Mouse (Mus musculus) neural tube, embryonic 15.5 days (tissue): ENCODE results near the gene Ebf4. TPM values are rescaled to one million over a fixed set of nuclear protein-coding genes. Genes with fewer than 3 reads are reported as not detected.

Experiments
- ATAC-seq: fragments of 200-750 bp; cut with Nextera tagmentation; 2 replicates; pipeline ENCODE4 v1.8.0; 2017; ENCODE audit warnings: mild to moderate bottlenecking, moderate TSS enrichment, moderate library complexity; ENCODE audit not compliant: low FRiP score
- H3K27ac ChIP-seq: fragments of 300-500 bp; sonication (generic); replicated peaks from 2 replicates; pipeline ENCODE4 v1.5.1; 2015; ENCODE audit warnings: mild to moderate bottlenecking, inconsistent platforms
- H3K27me3 ChIP-seq: fragments of 300-500 bp; sonication (generic); replicated peaks from 2 replicates; pipeline ENCODE4 v1.6.1; 2015; ENCODE audit warnings: inconsistent platforms
- H3K36me3 ChIP-seq: fragments of 300-500 bp; sonication (generic); 2 replicates; pipeline ENCODE4 v1.6.1; 2015; ENCODE audit warnings: inconsistent platforms
- H3K4me1 ChIP-seq: fragments of 300-500 bp; sonication (generic); 2 replicates; pipeline ENCODE4 v1.6.1; 2015; ENCODE audit warnings: inconsistent platforms
- H3K4me2 ChIP-seq: fragments of 300-500 bp; sonication (generic); 2 replicates; pipeline ENCODE4 v1.6.1; 2015; ENCODE audit warnings: inconsistent platforms, mild to moderate bottlenecking, moderate library complexity
- H3K4me3 ChIP-seq: fragments of 300-500 bp; sonication (generic); replicated peaks from 2 replicates; pipeline ENCODE4 v1.5.1; 2015; ENCODE audit warnings: mild to moderate bottlenecking, inconsistent platforms
- H3K9ac ChIP-seq: fragments of 300-500 bp; sonication (generic); replicated peaks from 2 replicates; pipeline ENCODE4 v1.6.1; 2015; ENCODE audit warnings: mild to moderate bottlenecking, inconsistent platforms
- H3K9me3 ChIP-seq: fragments of 300-500 bp; sonication (generic); replicated peaks from 2 replicates; pipeline ENCODE4 v1.6.1; 2016; ENCODE audit warnings: inconsistent platforms
- WGBS: fragments of 180-500 bp; shearing (Covaris S2); methylation state at CpG from one replicate; pipeline ENCODE4 v1.1.7; 2015; ENCODE audit warnings: mixed read lengths; 5-methylcytosine and 5-hydroxymethylcytosine counted together
- polyA plus RNA-seq: library from polyadenylated mRNA; unstranded; fragments of >200 nt; fragmentation: Nextera tagmentation; extraction: Ambion mirVana; gene quantifications from 2 replicates; pipeline ENCODE4 v1.2.1, GENCODE M21; 2015

Gene Ebf4
- polyA plus RNA-seq, 1 experiment from 2014 or later = 7.8 TPM

DNA sequence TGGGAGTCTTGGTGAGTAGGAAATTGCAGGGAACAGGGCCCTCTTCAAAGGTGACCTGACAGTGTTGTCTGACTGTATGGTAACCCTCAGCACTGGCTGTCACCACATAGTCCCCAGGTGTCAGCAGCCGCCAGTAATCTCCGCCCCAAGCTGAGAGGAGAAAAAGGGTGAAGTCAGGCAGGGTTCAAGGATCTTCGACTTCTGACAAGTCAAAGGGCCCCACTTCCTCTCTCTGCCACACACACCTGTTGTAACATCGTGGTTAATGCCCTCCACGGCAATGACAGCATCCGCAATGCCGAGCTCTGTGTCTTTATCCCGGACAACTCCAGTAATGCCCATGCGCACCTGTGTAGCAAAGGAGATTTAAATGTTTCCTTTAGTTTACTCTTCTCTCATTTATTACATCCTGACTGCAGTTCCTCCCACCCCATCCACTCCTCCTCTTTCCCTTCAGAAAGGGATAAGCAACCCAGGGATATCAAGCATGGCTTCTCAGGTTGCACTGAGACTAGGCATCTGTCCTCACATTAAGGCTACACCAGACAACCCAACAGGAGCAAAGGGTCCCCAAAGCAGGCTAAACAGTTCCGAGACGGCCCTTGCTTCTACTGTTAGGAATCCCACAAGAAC lies 96.1 kb downstream of the Ebf4 start:
- ATAC-seq = no peak
- H3K9ac ChIP-seq = no peak overlapping the region
- no peak overlapping the region for H3K27ac ChIP-seq
- H3K4me2 ChIP-seq = no peak overlapping the region
- 86% methylated on average over 11 of the region's 11 CpGs for WGBS
- no peak overlapping the region for H3K4me3 ChIP-seq
- H3K4me1 ChIP-seq = no peaks in the 10 kb centered on the region
- H3K36me3 ChIP-seq = peaks cover 16% of the 10 kb centered on the region
- no peaks in the 10 kb centered on the region for H3K9me3 ChIP-seq
- 0 out of 2 replicates have a peak, but pooled peaks cover 3% of the 10 kb centered on the region for H3K27me3 ChIP-seq

DNA sequence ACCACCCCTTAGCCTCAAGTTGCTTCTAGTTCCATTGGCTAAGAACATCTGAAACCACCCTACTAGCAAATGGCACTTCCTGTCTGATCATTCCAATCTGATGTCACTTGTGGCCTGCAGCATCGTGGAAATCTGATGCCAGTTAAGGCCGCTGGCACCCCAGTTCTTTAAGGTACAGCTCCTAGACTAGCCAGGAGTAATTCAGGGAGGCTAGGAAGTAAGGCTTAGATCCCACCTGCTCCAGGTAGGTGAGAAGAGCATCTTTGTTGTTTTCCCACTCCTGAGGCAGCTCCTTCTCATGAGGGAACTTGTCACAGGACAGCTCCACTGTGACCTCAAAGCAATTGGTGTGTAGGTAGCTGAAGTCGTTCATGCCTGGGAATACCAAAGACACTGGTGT lies 97.9 kb downstream of the Ebf4 start:
- 90% methylated on average over 3 of the region's 3 CpGs for WGBS
- ATAC-seq = no peak
- peaks cover 14% of the 10 kb centered on the region for H3K4me1 ChIP-seq
- H3K4me2 ChIP-seq = no peak overlapping the region
- no peak overlapping the region for H3K4me3 ChIP-seq
- H3K27me3 ChIP-seq = peaks cover 1% of the 10 kb centered on the region; the same call in 1 of the 2 replicates
- H3K27ac ChIP-seq = no peak overlapping the region
- no peak overlapping the region for H3K9ac ChIP-seq
- H3K9me3 ChIP-seq = no peaks in the 10 kb centered on the region
- peaks cover 16% of the 10 kb centered on the region for H3K36me3 ChIP-seq

DNA sequence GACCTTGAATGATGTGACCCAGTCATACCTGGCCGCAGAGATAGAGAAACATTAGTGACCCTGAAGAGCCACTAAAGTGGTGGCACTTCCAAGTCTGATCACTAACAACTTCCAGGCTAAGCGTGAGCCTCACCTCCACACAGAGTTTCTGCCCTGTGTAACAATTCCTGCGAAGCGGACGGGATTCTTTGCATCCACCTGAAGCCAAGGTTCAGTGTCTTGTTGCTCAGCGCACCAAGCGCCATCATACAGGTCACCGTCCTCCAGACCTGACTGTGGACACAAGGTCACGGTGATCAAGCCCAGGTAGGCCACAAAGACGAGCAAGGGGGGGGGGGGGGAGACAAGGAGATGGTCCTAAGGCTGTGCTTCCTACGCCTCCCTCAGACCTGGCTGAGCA lies 100.7 kb downstream of the Ebf4 start:
- Histone ChIP-seq H3K36me3 (peaks cover 13% of the 10 kb centered on the region), H3K4me2 (no peak overlapping the region), H3K27me3 (peaks cover 12% of the 10 kb centered on the region), H3K9me3 (no peaks in the 10 kb centered on the region), H3K9ac (no peak overlapping the region), H3K27ac (no peak overlapping the region), H3K4me3 (no peak overlapping the region), H3K4me1 (peaks cover 19% of the 10 kb centered on the region)
- no peak for ATAC-seq
- WGBS = 95% methylated on average over 11 of the region's 11 CpGs

DNA sequence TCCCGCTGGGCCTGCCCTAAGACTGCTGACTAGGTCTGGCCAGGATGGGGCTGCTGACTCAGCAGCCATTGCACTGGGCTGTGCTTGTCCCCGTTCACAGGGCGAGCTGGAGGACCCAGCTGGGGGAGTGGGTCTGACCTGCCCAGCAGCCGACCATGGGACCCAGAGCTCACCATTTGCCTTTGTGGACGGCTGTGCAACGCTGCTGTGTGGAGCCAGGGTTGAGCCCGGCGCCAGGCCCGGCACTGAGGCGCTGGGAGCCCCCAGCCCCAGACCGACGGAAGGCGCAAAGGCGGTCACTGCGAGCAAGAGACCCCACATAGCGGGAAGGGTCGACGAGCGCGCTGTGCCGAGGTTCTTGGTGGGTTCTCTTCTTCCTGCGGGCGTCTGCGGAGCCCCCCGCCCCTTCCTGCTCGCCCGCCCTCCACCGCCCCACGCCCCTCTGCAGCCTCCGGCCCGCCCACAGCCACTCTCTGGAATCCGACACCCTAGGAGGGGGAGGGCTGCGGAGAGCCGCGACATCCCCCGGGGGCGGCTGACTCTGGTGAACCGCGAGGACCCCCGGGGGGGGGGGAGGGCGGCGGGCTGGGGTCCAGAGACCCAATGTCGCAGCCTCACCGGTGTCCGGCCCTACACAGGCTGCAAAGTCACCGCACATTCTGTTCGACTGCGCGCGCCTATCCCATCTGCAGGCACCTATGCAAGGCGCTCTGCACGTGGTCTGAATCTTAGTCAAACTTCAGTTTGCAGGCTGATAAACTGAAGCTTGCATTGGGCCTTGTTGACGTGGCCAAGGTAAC lies 102.4 kb downstream of the Ebf4 start, which contains the start of gene Cpxm1:
Gene Cpxm1, minus strand, starts transcription at position 389 of the 800 bp plus-strand sequence.
- Histone ChIP-seq H3K9me3 (no peaks in the 10 kb centered on the region), H3K27me3 (peaks cover 12% of the 10 kb centered on the region), H3K9ac (peak within 1 kb of the TSS; percentile 59), H3K36me3 (peaks cover 9% of the 10 kb centered on the region), H3K27ac (no peak within 1 kb of the TSS), H3K4me3 (peak within 1 kb of the TSS; percentile 51), H3K4me2 (peak within 1 kb of the TSS; percentile 95), H3K4me1 (peaks cover 19% of the 10 kb centered on the region)
- ATAC-seq = peak; percentile 88
- WGBS = 1% methylated on average over 43 of the region's 53 CpGs

DNA sequence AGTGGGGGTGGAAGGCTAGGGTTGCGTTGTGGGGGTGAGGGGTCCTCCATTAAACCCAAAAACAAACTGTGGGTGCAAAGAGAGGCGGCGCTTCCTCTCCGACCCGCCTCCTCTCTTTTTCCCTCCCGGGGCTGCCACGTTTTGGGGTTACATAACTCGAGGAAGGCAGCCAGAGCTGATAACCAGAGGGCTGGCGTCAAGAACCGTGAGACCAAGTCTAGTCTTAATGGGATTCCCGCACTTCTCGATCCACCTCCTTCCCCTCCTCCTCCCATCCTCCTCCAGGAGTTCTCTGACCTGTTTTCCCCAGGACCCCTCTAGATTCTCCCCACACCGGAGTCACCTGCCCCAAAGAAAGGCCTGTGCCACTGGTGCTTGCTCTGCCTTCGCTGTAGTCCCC lies 103.1 kb downstream of the Ebf4 start:
- 0 out of 2 replicates have a peak, but pooled peaks cover 4% of the 10 kb centered on the region for H3K36me3 ChIP-seq
- H3K9ac ChIP-seq = no peak overlapping the region
- H3K4me1 ChIP-seq = peaks cover 19% of the 10 kb centered on the region
- ATAC-seq = no peak
- no peak overlapping the region for H3K27ac ChIP-seq
- H3K4me2 ChIP-seq = peak overlapping the region; percentile 95
- WGBS = 25% methylated on average over 14 of the region's 14 CpGs
- H3K4me3 ChIP-seq = peak overlapping the region; percentile 51
- peaks cover 12% of the 10 kb centered on the region for H3K27me3 ChIP-seq
- no peaks in the 10 kb centered on the region for H3K9me3 ChIP-seq

DNA sequence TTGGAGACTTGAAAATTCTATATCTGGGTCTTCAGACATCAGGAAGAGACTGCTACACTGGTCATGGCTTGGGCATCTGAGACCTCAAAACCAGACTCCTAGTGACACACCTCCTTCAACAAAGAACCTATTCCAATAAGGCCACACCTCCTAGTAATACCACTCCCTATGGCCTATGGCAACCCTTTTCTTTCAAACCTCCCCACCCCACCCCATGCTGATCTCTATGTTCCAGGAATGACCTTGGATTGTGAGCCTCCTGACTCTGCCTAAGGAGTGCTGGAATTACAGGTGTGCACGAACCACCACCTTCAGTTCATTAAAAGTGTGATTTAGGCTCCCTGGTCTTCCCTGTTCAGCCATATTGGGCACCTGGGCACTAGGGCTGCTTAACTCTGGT lies 105.1 kb downstream of the Ebf4 start:
- H3K4me3 ChIP-seq = no peak overlapping the region
- no peak for ATAC-seq
- H3K27me3 ChIP-seq = peaks cover 12% of the 10 kb centered on the region
- H3K9me3 ChIP-seq = no peaks in the 10 kb centered on the region
- H3K4me2 ChIP-seq = no peak overlapping the region
- peaks cover 19% of the 10 kb centered on the region for H3K4me1 ChIP-seq
- WGBS = 97% methylated on average over 1 of the region's 1 CpGs
- no peak overlapping the region for H3K27ac ChIP-seq
- no peak overlapping the region for H3K9ac ChIP-seq
- no peaks in the 10 kb centered on the region for H3K36me3 ChIP-seq

DNA sequence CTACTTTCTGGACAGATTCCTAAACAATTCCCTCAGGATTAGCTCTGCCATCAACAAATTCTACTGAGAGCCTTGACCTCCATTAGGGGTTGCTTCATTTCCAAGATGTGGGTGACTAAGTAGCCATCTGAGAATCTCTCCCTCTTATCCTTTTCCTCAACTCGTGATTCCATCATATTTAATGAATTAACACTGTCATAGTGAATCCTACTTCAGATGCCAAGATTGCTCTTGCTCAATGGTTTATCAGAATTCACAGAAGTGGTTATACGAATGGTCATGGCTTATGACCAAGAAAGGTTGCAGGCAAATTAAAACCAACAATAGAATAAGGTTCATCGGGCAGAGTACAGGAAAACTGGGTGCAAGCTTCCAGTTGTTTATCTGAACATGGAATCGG lies 106.9 kb downstream of the Ebf4 start:
- no peak for ATAC-seq
- H3K4me1 ChIP-seq = peaks cover 14% of the 10 kb centered on the region
- no peak overlapping the region for H3K9ac ChIP-seq
- no peak overlapping the region for H3K4me3 ChIP-seq
- H3K4me2 ChIP-seq = no peak overlapping the region
- peaks cover 12% of the 10 kb centered on the region for H3K27me3 ChIP-seq
- no peaks in the 10 kb centered on the region for H3K36me3 ChIP-seq
- H3K27ac ChIP-seq = no peak overlapping the region
- H3K9me3 ChIP-seq = no peaks in the 10 kb centered on the region
- WGBS = 87% methylated on average over 4 of the region's 4 CpGs

DNA sequence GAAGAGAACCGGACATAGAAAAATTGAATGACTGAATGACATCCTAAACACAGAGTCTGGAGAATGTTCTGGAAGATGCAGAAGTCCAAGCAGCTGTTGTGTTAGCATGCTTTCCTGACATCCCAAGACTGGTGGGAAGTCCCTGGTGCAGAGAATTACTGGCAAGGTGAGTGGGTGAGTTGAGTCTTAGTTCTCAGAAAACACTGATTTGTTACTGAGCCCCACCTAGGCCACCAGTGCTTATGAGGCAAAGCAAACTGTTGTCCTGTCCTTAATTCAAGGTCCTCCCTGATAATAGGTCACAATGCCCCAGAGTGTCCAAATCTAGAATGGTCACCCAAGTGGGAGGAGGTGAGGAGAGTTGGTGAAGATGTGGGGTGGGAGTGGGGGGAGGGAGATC lies 110.0 kb downstream of the Ebf4 start, which contains the start of the genes Gm28372 and 1700020A23Rik:
Gene Gm28372, plus strand, starts transcription at position 301 of the 400 bp plus-strand sequence.
Gene 1700020A23Rik, plus strand, starts transcription at position 321 of the 400 bp plus-strand sequence.
- Histone ChIP-seq H3K4me3 (no peak within 1 kb of the TSS), H3K27me3 (no peaks in the 10 kb centered on the region), H3K36me3 (no peaks in the 10 kb centered on the region), H3K4me2 (no peak within 1 kb of the TSS), H3K27ac (no peak within 1 kb of the TSS), H3K9me3 (no peaks in the 10 kb centered on the region), H3K9ac (no peak within 1 kb of the TSS), H3K4me1 (no peaks in the 10 kb centered on the region)
- no peak for ATAC-seq
- 94% methylated on average over 1 of the region's 1 CpGs for WGBS

DNA sequence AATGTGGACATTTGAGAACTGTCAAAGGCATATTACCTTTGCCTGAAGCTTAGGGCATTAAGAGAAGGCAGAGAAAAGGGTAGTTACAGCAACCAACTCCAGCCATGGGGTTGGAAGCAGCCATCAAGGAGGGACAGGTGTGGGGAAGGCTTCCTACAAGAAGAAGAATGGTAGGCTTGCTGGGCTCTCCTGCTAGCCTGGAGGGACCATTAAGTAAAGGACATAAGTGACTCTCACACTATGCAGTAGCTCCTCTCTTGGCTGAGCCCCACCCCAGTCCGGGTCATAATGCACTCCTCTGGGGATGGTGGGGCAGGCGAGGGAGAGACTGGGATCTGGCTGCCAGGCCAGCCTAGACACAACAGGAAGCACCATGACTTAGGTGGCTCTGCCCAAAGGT lies 111.2 kb downstream of the Ebf4 start, which contains the start of gene Tmem239:
Gene Tmem239, plus strand, starts transcription at position 301 of the 400 bp plus-strand sequence.
- Histone ChIP-seq H3K4me1 (no peaks in the 10 kb centered on the region), H3K4me2 (no peak within 1 kb of the TSS), H3K27me3 (no peaks in the 10 kb centered on the region), H3K36me3 (no peaks in the 10 kb centered on the region), H3K9me3 (no peaks in the 10 kb centered on the region), H3K27ac (no peak within 1 kb of the TSS), H3K4me3 (no peak within 1 kb of the TSS), H3K9ac (no peak within 1 kb of the TSS)
- no peak for ATAC-seq
- 83% methylated on average over 1 of the region's 2 CpGs for WGBS

DNA sequence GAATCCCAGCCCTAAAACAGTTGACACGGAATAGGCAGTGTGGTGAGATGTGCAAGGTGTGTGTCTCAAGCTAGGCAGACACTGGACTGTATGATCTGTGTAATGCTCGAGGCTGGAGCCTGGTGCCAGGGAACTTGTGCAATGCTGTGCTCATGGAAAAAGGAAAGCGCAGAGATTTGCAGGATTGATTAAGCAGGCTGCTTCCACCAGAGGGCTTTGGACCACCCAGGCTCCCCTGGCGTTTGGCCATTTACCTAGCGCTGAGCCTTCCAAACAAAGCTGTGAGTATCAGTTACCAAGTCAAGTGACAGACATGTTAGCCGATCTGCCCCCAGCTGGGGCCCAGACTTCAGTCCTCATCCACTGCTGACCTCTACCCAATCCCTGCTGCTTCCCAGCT lies 113.2 kb downstream of the Ebf4 start:
- H3K36me3 ChIP-seq = no peaks in the 10 kb centered on the region
- no peak overlapping the region for H3K27ac ChIP-seq
- no peak overlapping the region for H3K9ac ChIP-seq
- no peak overlapping the region for H3K4me2 ChIP-seq
- H3K9me3 ChIP-seq = no peaks in the 10 kb centered on the region
- no peaks in the 10 kb centered on the region for H3K27me3 ChIP-seq
- WGBS = 25% methylated on average over 6 of the region's 6 CpGs
- H3K4me3 ChIP-seq = no peak overlapping the region
- ATAC-seq = no peak
- no peaks in the 10 kb centered on the region for H3K4me1 ChIP-seq

DNA sequence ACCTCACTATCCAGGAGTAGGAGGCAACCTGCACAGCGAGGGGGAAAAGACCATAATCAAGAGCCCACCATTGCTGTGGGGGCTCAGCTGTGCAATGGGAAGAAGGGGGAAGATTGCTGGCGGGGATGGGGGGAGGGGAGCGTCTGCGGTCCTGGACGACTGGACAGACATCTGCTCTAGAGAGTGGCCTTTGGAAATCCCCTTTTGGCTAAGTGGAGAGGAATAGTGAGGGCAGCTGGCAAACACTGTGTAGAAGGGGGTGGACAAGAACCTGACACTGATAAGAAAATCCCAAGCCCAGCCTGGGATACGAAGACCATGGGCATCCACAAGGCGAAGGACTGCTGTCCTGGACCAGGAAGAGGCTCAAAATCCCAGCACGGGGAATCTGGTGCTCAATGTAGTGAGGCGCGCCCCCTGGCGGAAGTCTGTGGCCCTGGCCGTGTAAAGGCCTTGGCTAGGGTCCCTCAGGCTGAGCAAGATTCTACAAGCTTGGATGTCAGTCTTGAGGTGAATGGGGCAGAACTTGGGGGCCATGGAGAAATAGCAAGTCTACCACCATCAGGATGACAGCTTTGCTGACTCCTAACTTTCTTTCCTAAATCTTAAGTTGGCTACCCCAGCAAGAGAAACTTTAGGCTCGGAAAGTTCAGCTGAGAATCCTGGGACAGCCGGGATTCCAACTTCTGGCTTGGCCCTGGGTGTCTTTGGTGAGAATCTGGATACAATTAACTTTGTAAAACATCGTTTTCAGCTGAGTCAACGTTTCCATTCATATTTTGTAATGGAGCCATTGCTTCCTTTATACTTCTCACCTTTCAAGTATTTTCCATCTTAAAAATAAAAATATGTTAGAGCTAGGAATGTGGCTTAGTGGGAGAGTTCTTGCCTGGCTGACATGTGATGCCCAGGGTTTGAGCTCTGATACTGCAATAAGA lies 116.9 kb downstream of the Ebf4 start:
- Histone ChIP-seq H3K4me2 (no peak overlapping the region), H3K27me3 (no peaks in the 10 kb centered on the region), H3K4me3 (no peak overlapping the region), H3K36me3 (no peaks in the 10 kb centered on the region), H3K9ac (no peak overlapping the region), H3K9me3 (no peaks in the 10 kb centered on the region), H3K27ac (no peak overlapping the region), H3K4me1 (no peaks in the 10 kb centered on the region)
- WGBS = 40% methylated on average over 16 of the region's 16 CpGs
- peak; percentile 80 for ATAC-seq
